Mouse (Mus musculus) kidney, postnatal 10 days (tissue): Measurements from ENCODE around the gene Pip4k2b.

ENCODE experiments used
- DNase-seq: peaks from one replicate; pipeline ENCODE4 v3.0.0; 2021; ENCODE audit warnings: mixed read lengths

The Pip4k2b gene

DNA sequence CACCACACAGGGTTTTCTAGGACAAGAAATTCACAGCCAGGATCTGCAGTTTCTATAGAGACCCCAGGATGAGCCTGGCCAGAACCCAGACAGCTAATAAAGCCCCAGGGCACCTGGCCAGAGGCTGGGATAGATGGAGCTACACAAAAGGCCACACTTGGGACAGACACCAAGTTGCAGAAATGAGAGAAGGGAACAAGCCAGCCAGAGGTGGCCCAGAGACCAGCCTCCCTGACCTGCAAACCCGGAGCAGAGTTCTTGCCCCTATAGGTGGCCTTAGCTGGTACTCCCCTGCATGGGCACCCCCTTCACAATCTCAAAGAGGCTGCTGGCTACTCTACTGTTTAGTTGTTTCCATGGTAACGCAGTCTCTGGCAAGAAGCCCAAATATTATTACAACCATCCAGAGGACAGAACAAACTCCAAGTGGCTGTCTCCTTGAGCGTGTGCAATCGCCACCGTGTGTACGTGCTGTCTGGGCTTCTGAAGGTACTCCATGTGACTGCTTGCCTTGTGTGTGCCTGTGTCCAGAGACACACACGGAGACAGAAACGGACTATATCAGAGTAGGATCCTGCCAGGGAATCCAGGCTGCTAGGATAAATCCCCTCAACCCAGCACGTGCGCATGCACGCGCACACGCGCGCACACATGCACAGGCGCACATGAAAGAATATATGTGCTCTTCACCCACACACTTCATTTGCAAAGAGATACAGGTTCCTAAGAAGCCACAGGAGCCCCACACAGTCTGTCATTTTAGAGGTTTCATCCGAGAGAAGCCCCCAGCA is 49.4 kb downstream of the Pip4k2b start:
- DNase-seq, result peak; percentile 64

- no peak for DNase-seq
These were observed 50.1 kb downstream of the Pip4k2b start for GRCm38 (mm10) chr11:97694435-97694834.

- peak; percentile 81 for DNase-seq
These were observed 54.6 kb downstream of the Pip4k2b start for GRCm38 (mm10) chr11:97689861-97690260.

- no peak for DNase-seq
These were observed 57.4 kb downstream of the Pip4k2b start for GRCm38 (mm10) chr11:97687061-97687460.

GRCm38 (mm10) chr11:97686322-97686908 is 58.1 kb downstream of the Pip4k2b start:
- no peak for DNase-seq

DNA sequence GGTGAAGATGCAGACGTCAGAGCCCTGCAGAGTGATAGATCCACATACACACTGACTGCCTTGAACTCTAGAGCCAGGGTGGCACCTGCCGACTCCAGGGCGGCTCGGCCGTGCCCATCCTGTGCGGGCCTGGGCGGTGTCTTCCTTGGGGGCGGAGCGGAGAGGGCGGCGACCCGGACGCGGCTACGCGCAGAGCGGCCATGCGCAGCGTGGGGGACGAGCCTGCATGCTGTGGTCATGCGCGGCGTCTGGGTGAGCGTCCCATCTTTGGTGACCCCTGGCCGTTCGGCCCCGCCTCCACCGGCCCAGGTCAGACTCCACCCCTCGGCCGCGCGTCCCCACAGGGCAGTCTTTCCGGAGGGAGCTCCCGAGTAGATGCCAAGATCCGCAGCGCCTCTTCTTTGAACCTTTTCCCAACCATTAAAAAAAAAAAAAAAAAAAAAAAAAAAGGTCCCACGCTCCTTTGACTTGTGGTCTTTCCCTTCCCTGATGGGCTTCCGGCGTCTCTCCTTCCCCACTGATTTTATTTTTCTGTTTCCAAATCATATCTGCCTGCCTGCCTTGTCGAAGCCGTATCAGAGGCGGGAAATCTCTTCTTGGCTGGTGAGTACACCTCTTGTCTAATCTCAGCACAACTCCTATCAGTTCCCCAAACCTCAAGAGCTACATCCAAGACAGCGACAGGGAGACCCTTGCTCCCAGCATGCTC is 58.7 kb downstream of the Pip4k2b start, which contains the start of gene Cisd3:
Cisd3 (plus strand) TSS at position 214 of the 709 bp plus-strand sequence.
- peak; percentile 97 for DNase-seq

GRCm38 (mm10) chr11:97684766-97685165 is 59.7 kb downstream of the Pip4k2b start:
- DNase-seq, result peak; percentile 42

DNA sequence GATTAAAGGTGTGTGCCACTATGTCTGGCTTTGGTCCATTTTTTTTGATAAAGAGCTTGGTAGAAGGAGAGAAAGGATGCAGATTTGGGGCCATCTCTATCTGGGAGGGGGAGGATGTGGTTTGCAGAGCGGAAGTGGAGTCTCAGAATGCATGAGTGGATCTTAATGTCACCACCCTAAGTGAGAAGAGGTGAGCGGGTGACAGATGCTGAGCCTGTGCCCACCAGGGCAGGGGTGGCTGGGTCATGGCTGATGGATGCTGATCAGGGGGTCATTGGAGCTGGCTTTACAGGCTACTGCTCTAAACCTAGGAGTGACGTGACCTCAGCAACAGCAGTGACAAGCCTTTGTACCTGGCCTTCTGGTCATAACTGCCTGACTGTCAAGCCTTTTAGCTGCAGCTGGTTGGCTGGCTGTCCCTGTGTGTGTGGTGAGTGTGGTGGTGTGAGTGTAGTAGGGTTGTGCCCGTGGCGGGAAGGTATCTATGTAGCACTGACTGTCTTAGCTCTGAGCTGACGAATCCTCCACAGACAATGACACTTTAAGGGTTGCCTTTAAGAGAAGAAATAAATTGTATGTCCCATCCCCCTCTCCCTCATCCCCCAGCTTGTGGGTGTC is 60.3 kb downstream of the Pip4k2b start:
- DNase-seq, result no peak

DNA sequence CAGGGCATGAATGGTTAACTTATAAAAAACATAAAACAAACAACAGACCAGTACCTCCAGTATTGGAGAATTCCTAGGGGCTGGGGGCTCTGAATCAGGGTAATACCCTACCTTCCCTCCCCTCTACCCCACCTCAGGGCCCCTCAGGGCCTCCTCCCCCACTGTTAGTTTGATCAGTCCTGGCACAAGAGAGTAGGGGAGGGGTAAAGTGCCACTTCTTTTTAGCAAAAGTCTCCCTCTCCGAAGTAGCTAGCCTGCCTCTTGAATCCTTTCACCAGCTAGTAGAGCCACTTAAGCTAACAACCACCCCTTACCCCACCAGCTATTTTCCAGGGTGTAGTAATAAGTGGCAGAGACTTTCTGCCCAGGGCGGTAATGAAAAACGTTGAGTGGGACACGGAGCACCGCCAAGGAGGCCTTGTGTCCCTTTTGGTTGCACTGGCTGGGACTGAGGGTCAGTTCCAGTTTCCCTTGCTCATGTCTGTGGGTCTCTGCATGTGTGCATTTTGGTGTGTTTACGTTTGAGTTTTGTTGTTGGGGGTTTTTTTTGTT is 61.9 kb downstream of the Pip4k2b start:
- no peak for DNase-seq

GRCm38 (mm10) chr11:97680430-97680829 is 64.1 kb downstream of the Pip4k2b start:
- DNase-seq, result peak; percentile 45

GRCm38 (mm10) chr11:97678301-97678700 is 66.2 kb downstream of the Pip4k2b start:
- DNase-seq, result no peak

- DNase-seq, result no peak
These were observed 66.7 kb downstream of the Pip4k2b start for GRCm38 (mm10) chr11:97677842-97678241.

- peak; percentile 57 for DNase-seq
These were observed 67.1 kb downstream of the Pip4k2b start for GRCm38 (mm10) chr11:97677381-97677780.

- no peak for DNase-seq
These were observed 68.3 kb downstream of the Pip4k2b start for GRCm38 (mm10) chr11:97676050-97676754.

GRCm38 (mm10) chr11:97673148-97673547 is 71.4 kb downstream of the Pip4k2b start:
- DNase-seq, result no peak

- DNase-seq, result no peak
These were observed 73.4 kb downstream of the Pip4k2b start for GRCm38 (mm10) chr11:97671177-97671527.

GRCm38 (mm10) chr11:97670234-97671176 is 74.0 kb downstream of the Pip4k2b start:
- DNase-seq, result no peak

DNA sequence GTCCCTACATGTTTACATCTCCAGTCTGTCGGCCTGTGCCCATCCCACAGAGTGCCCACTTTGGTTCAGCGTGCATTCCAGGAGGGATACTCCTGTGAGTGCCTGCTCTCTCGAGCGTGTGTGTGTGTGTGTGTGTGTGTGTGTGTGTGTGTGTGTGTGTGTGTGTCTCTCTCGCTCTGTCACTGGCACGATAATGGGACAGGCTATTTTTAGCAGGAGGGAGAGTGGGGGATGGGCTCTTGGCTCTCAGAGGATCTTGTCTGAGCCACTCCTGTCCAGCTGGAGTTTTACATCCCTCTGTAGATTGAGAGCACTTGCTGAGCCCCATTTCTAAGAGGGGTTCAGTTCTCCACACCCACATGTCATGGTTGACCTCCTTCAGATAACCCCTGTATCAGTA is 74.7 kb downstream of the Pip4k2b start:
- DNase-seq, result peak; percentile 86

DNA sequence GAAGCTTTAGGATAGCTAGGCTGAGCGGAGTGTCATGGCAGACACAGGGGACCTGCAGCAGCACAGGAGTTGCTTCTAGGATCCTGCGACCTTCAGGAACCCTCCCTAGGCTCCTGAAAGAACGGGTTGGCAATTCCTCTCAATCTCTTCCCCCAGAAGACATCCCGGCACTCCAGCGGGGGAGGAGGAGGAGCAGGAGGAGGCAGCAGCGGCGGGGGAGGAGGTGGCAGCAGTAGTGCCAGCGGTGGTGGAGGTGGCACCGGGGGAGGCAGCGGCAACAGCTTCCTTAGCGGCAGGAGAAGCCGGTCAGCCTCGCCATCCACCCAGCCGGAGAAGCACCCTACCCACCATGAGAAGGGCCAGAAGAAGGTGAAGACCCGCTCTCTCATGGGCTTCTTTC is 75.2 kb downstream of the Pip4k2b start:
- peak; percentile 57 for DNase-seq

DNA sequence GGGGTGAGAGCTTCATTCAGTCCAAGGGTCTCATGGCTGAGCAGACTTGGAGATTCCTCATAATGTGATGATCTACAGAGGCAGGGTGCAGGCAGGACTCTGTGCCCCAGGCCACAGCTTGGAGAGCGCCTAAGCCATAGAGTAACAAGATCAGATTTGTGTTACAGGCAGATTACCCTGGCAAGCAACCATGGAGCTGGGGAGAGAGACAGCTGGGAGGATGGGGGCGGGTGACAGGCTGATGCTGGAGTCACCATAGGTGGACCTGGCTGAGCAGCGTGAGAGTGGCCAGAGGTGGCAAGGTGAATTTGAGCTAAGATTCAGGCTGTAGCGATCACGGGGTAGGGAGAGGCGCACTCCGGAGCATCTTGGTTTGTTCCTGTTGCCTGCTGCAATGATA is 76.3 kb downstream of the Pip4k2b start:
- no peak for DNase-seq

DNA sequence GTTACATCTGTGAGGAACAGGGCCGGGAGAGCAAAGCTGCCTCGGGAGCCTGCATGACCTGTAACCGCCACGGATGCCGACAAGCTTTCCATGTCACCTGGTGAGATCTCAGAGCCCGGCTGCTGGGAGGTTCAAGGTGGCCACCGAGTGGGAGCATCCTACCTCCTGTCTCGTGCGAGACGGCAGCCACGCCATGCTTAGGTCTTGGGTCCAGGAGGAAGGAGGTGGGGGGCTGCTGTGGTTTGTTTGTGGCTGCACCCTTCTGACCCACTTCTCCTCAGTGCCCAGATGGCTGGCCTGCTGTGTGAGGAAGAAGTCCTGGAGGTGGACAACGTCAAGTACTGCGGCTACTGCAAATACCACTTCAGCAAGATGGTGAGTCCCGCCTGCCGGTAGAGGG is 77.7 kb downstream of the Pip4k2b start:
- no peak for DNase-seq
